Mouse (Mus musculus): Measurements from ENCODE around the gene Gm26620. TPM values are rescaled to one million over a fixed set of nuclear protein-coding genes. Genes with fewer than 3 reads are reported as not detected.
A peak's percentile ranks its signal among the peaks of the same experiment; 100 is the strongest.

Gene Gm26620
- total RNA-seq, 2 experiments from 2014 or later = not detected

GRCm38 (mm10) chr1:170868107-170868904 is 16.6 kb upstream of the Gm26620 start:
- ATAC-seq (replicated peaks; ENCODE audit: poor library complexity, severe bottlenecking) = peak; percentile 53

- no peak for ATAC-seq (replicated peaks; ENCODE audit: poor library complexity, severe bottlenecking)
Measured at GRCm38 (mm10) chr1:170868905-170869283, 16.0 kb upstream of the Gm26620 start.

- no peak for ATAC-seq (replicated peaks; ENCODE audit: poor library complexity, severe bottlenecking)
Measured at GRCm38 (mm10) chr1:170871402-170871801, 13.5 kb upstream of the Gm26620 start.

GRCm38 (mm10) chr1:170871961-170872360 is 12.9 kb upstream of the Gm26620 start:
- ATAC-seq (replicated peaks; ENCODE audit: poor library complexity, severe bottlenecking) = no peak

GRCm38 (mm10) chr1:170875676-170876075 is 9.2 kb upstream of the Gm26620 start:
- ATAC-seq (replicated peaks; ENCODE audit: poor library complexity, severe bottlenecking) = no peak

- ATAC-seq (replicated peaks; ENCODE audit: poor library complexity, severe bottlenecking) = no peak
Measured at GRCm38 (mm10) chr1:170876906-170877305, 8.0 kb upstream of the Gm26620 start.

GRCm38 (mm10) chr1:170882915-170883485 is 1.9 kb upstream of the Gm26620 start:
- ATAC-seq (replicated peaks; ENCODE audit: poor library complexity, severe bottlenecking) = no peak

- no peak for ATAC-seq (replicated peaks; ENCODE audit: poor library complexity, severe bottlenecking)
Measured at GRCm38 (mm10) chr1:170884390-170884789, 475 bp upstream of the Gm26620 start.

GRCm38 (mm10) chr1:170886044-170886458 is 1.2 kb downstream of the Gm26620 start:
- no peak for ATAC-seq (replicated peaks; ENCODE audit: poor library complexity, severe bottlenecking)

GRCm38 (mm10) chr1:170889310-170889709 is 4.4 kb downstream of the Gm26620 start:
- no peak for ATAC-seq (replicated peaks; ENCODE audit: poor library complexity, severe bottlenecking)

- ATAC-seq (replicated peaks; ENCODE audit: poor library complexity, severe bottlenecking) = no peak
Measured at GRCm38 (mm10) chr1:170891646-170892045, 6.8 kb downstream of the Gm26620 start.

- ATAC-seq (replicated peaks; ENCODE audit: poor library complexity, severe bottlenecking) = no peak
Measured at GRCm38 (mm10) chr1:170892279-170892678, 7.4 kb downstream of the Gm26620 start.

GRCm38 (mm10) chr1:170894603-170895602 is 10.0 kb downstream of the Gm26620 start:
- 0 out of 2 replicates have a peak, but pooled peaks have one; percentile 38 for ATAC-seq (replicated peaks; ENCODE audit: poor library complexity, severe bottlenecking)

GRCm38 (mm10) chr1:170896651-170897281 is 11.9 kb downstream of the Gm26620 start:
- peak; percentile 52 for ATAC-seq (replicated peaks; ENCODE audit: poor library complexity, severe bottlenecking)

- ATAC-seq (replicated peaks; ENCODE audit: poor library complexity, severe bottlenecking) = peak; percentile 63
Measured at GRCm38 (mm10) chr1:170898413-170899075, 13.7 kb downstream of the Gm26620 start.

- no peak for ATAC-seq (replicated peaks; ENCODE audit: poor library complexity, severe bottlenecking)
Measured at GRCm38 (mm10) chr1:170900799-170901467, 16.1 kb downstream of the Gm26620 start.

GRCm38 (mm10) chr1:170901536-170902238 is 16.8 kb downstream of the Gm26620 start:
- peak; percentile 55 for ATAC-seq (replicated peaks; ENCODE audit: poor library complexity, severe bottlenecking)

- ATAC-seq (replicated peaks; ENCODE audit: poor library complexity, severe bottlenecking) = no peak
Measured at GRCm38 (mm10) chr1:170903485-170903884, 18.6 kb downstream of the Gm26620 start.

GRCm38 (mm10) chr1:170907111-170907455 is 22.2 kb downstream of the Gm26620 start:
- ATAC-seq (replicated peaks; ENCODE audit: poor library complexity, severe bottlenecking) = no peak
